Mouse (Mus musculus): ENCODE results near the gene Dnah5.

- TF ChIP-seq EP300 (IDR thresholded peaks at IDR 0.05; ENCODE audit: low read depth): no peak
- no peak for TF ChIP-seq CTCF (IDR thresholded peaks at IDR 0.05; ENCODE audit: low read depth)
Observed at GRCm38 (mm10) chr15:28307884-28308283, 104.3 kb downstream of the Dnah5 start.
